In genomic region chr11:73326485-73326886, GRCm38 (mm10) we compare ENCODE assay signal across 9 mouse cellular contexts. TPM values are rescaled to one million over a fixed set of nuclear protein-coding genes. Genes with fewer than 3 reads are reported as not detected.
DNase-seq lines count a peak whose midpoint lies in the region; ATAC-seq lines count a peak whose summit lies in the region.
"Had no signal": no experiment of that assay in that cellular context is flagged by ENCODE, and none has a peak within 500 bp of the region (broad histone marks: within the 10 kb centered on the region; RNA-seq: fewer than 3 reads in every experiment).

No protein-coding gene starts in this region.

- H3K27ac ChIP-seq in lung, embryonic 15.5 days, result no peak overlapping the region
- H3K27ac ChIP-seq: hindbrain, embryonic 13.5 days had no signal

- no peaks in the 10 kb centered on the region for H3K27me3 ChIP-seq in lung, embryonic 15.5 days
- H3K27me3 ChIP-seq: hindbrain, embryonic 13.5 days had no signal

- H3K9ac ChIP-seq in lung, embryonic 15.5 days, result no peak overlapping the region
- H3K9ac ChIP-seq: hindbrain, embryonic 13.5 days had no signal

- 0 out of 2 replicates have a peak overlapping the region, but pooled peaks have one; percentile 5 for H3K4me2 ChIP-seq in lung, embryonic 15.5 days
- H3K4me2 ChIP-seq: hindbrain, embryonic 13.5 days had no signal

- peak; percentile 38 for DNase-seq in adrenal gland, adult 2 months
- DNase-seq in adrenal gland, postnatal 25 days, result no peak
- peak; percentile 42 for DNase-seq in Muller cell, postnatal 12 days (ENCODE audit: inconsistent ontology term)
- DNase-seq in kidney, adult 9 months, result peak; percentile 95
- DNase-seq in right cerebral cortex, adult 2 months (ENCODE audit: low spot score in 2 of 2), result no peak
- no peak for DNase-seq in frontal cortex, adult 2 months (ENCODE audit: extremely low spot score in 1 of 2, low spot score in 1 of 2)
- DNase-seq in thymus, postnatal 4 days, result no peak

- no peaks in the 10 kb centered on the region for H3K36me3 ChIP-seq in lung, embryonic 15.5 days
- H3K36me3 ChIP-seq: hindbrain, embryonic 13.5 days had no signal

- H3K9me3 ChIP-seq in lung, embryonic 15.5 days, result no peaks in the 10 kb centered on the region
- H3K9me3 ChIP-seq: hindbrain, embryonic 13.5 days had no signal

- no peak overlapping the region for H3K4me3 ChIP-seq in lung, embryonic 15.5 days
- H3K4me3 ChIP-seq: hindbrain, embryonic 13.5 days had no signal

- 31% methylated on average over 12 of the region's 12 CpGs for WGBS in lung, embryonic 15.5 days

- no peak for ATAC-seq in lung, embryonic 15.5 days (ENCODE audit: borderline replicate concordance, extremely low read depth, low FRiP score, low TSS enrichment)

- H3K4me1 ChIP-seq in lung, embryonic 15.5 days, result 0 out of 2 replicates have a peak, but pooled peaks cover 8% of the 10 kb centered on the region
- H3K4me1 ChIP-seq: hindbrain, embryonic 13.5 days had no signal

RNA-seq across cellular contexts. Expression of gene Aspa, which starts 2.9 kb away (rescaled TPM):
- 10 to 100 TPM; 12.9 to 27.6 TPM for total RNA-seq in adrenal gland, adult 2 months (2021)
- polyA plus RNA-seq in adrenal gland, adult 2 months (2012; rRNA removed), result 0.48 and 0.59 TPM in 2 replicates
- 8.5 and 9.4 TPM in 2 replicates for total RNA-seq in adrenal gland, postnatal 25 days (2021)
- polyA plus RNA-seq in lung, embryonic 15.5 days (2015; fragmentation: Nextera tagmentation; extraction: Ambion mirVana), result 1.3 and 1.4 TPM in 2 replicates
- polyA plus RNA-seq in frontal cortex, adult 2 months (2012; rRNA removed), result 26.8 and 29.9 TPM in 2 replicates

RNA-seq across cellular contexts. Expression of gene Gm49340, which starts 3.1 kb away (rescaled TPM):
- not detected for total RNA-seq in adrenal gland, adult 2 months (2021)
- 0.04 TPM in 1 of 2 replicates, not detected in the other for polyA plus RNA-seq in adrenal gland, adult 2 months (2012; rRNA removed)
- not detected in 2 replicates for total RNA-seq in adrenal gland, postnatal 25 days (2021)
- 0.05 TPM in 1 of 2 replicates, not detected in the other for polyA plus RNA-seq in lung, embryonic 15.5 days (2015; fragmentation: Nextera tagmentation; extraction: Ambion mirVana)
- not detected in 2 replicates for polyA plus RNA-seq in frontal cortex, adult 2 months (2012; rRNA removed)
- polyA plus RNA-seq: hindbrain, embryonic 13.5 days had no signal

RNA-seq across cellular contexts. Expression of gene Spata22, which starts 3.1 kb away (rescaled TPM):
- 1 to 10 TPM; 1.1 to 1.5 TPM for total RNA-seq in adrenal gland, adult 2 months (2021)
- polyA plus RNA-seq in adrenal gland, adult 2 months (2012; rRNA removed), result not detected in 2 replicates
- total RNA-seq in adrenal gland, postnatal 25 days (2021), result 0.73 TPM in 1 of 2 replicates, not detected in the other
- not detected in 2 replicates for polyA plus RNA-seq in lung, embryonic 15.5 days (2015; fragmentation: Nextera tagmentation; extraction: Ambion mirVana)
- 0.20 TPM in 1 of 2 replicates, not detected in the other for polyA plus RNA-seq in frontal cortex, adult 2 months (2012; rRNA removed)
- polyA plus RNA-seq: hindbrain, embryonic 13.5 days had no signal

RNA-seq across cellular contexts. Expression of gene Olfr20, which starts 24.1 kb away (rescaled TPM):
- not detected for total RNA-seq in adrenal gland, adult 2 months (2021)
- 0.22 and 0.31 TPM in 2 replicates for polyA plus RNA-seq in adrenal gland, adult 2 months (2012; rRNA removed)
- not detected in 2 replicates for total RNA-seq in adrenal gland, postnatal 25 days (2021)
- not detected in 2 replicates for polyA plus RNA-seq in lung, embryonic 15.5 days (2015; fragmentation: Nextera tagmentation; extraction: Ambion mirVana)
- polyA plus RNA-seq in frontal cortex, adult 2 months (2012; rRNA removed), result 0.04 TPM in 1 of 2 replicates, not detected in the other
- polyA plus RNA-seq: hindbrain, embryonic 13.5 days had no signal

RNA-seq across cellular contexts. Expression of gene Olfr376, which starts 44.6 kb away (rescaled TPM):
- total RNA-seq in adrenal gland, adult 2 months (2021), result not detected
- polyA plus RNA-seq in adrenal gland, adult 2 months (2012; rRNA removed), result not detected in 2 replicates
- total RNA-seq in adrenal gland, postnatal 25 days (2021), result not detected in 2 replicates
- not detected in 2 replicates for polyA plus RNA-seq in lung, embryonic 15.5 days (2015; fragmentation: Nextera tagmentation; extraction: Ambion mirVana)
- polyA plus RNA-seq in frontal cortex, adult 2 months (2012; rRNA removed), result 0.14 and 0.25 TPM in 2 replicates
- polyA plus RNA-seq: hindbrain, embryonic 13.5 days had no signal

Comparison
In these comparisons a context has a peak if more than half of its experiments do, and no peak if none do; other contexts are left out.
1. DNase-seq: peak in adrenal gland, adult 2 months (single experiment), Muller cell, postnatal 12 days (single experiment) and kidney, adult 9 months (single experiment); none in adrenal gland, postnatal 25 days (single experiment), right cerebral cortex, adult 2 months (0 of 2), frontal cortex, adult 2 months (0 of 2) and thymus, postnatal 4 days (single experiment).
2. RNA of gene Aspa, which starts 2.9 kb away (polyA plus RNA-seq): 26.8 to 29.9 TPM in frontal cortex, adult 2 months; 1.3 to 1.4 TPM in lung, embryonic 15.5 days and 0.48 to 0.59 TPM in adrenal gland, adult 2 months; every median in the first group is over 10 times any median in the second.